Mouse (Mus musculus) ES-E14 (cell line): ENCODE data around the gene Slc11a1. TPM values are rescaled to one million over a fixed set of nuclear protein-coding genes. Genes with fewer than 3 reads are reported as not detected.

Experiments used
- DNase-seq: peaks from one replicate; pipeline ENCODE4 v3.0.0-alpha.2; 2013; ENCODE audit warnings: low read depth, low spot score
- H3K27ac ChIP-seq: 2 replicates; pipeline ENCODE4 v1.5.1; 2012; ENCODE audit warnings: low read depth, mild to moderate bottlenecking, low read length, moderate library complexity, mixed read lengths; ENCODE audit not compliant: poor library complexity, insufficient read depth, severe bottlenecking
- H3K36me3 ChIP-seq: 2 replicates; pipeline ENCODE4 v1.6.1; 2012; ENCODE audit warnings: mild to moderate bottlenecking, low read length, moderate library complexity, mixed read lengths; ENCODE audit not compliant: control insufficient read depth, poor library complexity, insufficient read depth, severe bottlenecking
- H3K4me1 ChIP-seq, 2 experiments: fragments of 150-350 bp in 1 of 2; sonication (generic) in 1 of 2; 2 replicates each; pipeline ENCODE4 v1.6.1; 2012; ENCODE audit warnings: low read length in 2 of 2, mild to moderate bottlenecking in 1 of 2, mixed read lengths in 1 of 2; ENCODE audit not compliant: control insufficient read depth in 2 of 2, insufficient read depth in 2 of 2, poor library complexity in 1 of 2
- H3K4me3 ChIP-seq, 2 experiments: fragments of 150-350 bp in 1 of 2; sonication (generic) in 1 of 2; 2 replicates each; pipeline ENCODE4 v1.5.1; 2012; ENCODE audit warnings: low read length in 2 of 2, low read depth in 1 of 2, mild to moderate bottlenecking in 1 of 2, mixed read lengths in 1 of 2; ENCODE audit not compliant: insufficient read depth in 1 of 2, poor library complexity in 1 of 2, severe bottlenecking in 1 of 2
- H3K9ac ChIP-seq: 2 replicates; pipeline ENCODE4 v1.6.1; 2012; ENCODE audit warnings: low read depth, mild to moderate bottlenecking, low read length, mixed read lengths; ENCODE audit not compliant: poor library complexity, insufficient read depth, severe bottlenecking
- H3K9me3 ChIP-seq: fragments of 150-350 bp; sonication (generic); 2 replicates; pipeline ENCODE4 v1.6.1; 2012; ENCODE audit warnings: low read depth, mild to moderate bottlenecking, low read length; ENCODE audit not compliant: control insufficient read depth, insufficient read depth
- CHD2 ChIP-seq: IDR thresholded peaks from 2 replicates; pipeline ENCODE4 v1.6.1; 2014; ENCODE audit warnings: mild to moderate bottlenecking, low read depth, low read length, inconsistent platforms
- HCFC1 ChIP-seq: IDR thresholded peaks from 2 replicates; pipeline ENCODE4 v1.6.1; 2012; ENCODE audit warnings: low read length, inconsistent platforms, borderline replicate concordance; ENCODE audit not compliant: insufficient read depth
- MAFK ChIP-seq: IDR thresholded peaks from 2 replicates; pipeline ENCODE4 v1.6.1; 2014; ENCODE audit warnings: mild to moderate bottlenecking, low read depth, low read length, inconsistent platforms; ENCODE audit not compliant: insufficient read depth
- ZC3H11A ChIP-seq: IDR thresholded peaks from 2 replicates; pipeline ENCODE4 v1.6.1; 2012; ENCODE audit warnings: low read depth, mild to moderate bottlenecking, inconsistent platforms, low read length, borderline replicate concordance
- ZNF384 ChIP-seq: IDR thresholded peaks from 2 replicates; pipeline ENCODE4 v1.6.1; 2012; ENCODE audit warnings: low read depth, low read length, inconsistent platforms
- in situ Hi-C, 2 experiments: fragments of 600-800 bp; cut with MboI; formaldehyde crosslinking; loops; one replicate each; pipeline ENCODE4 v1.15.1; 2025; ENCODE audit warnings: low sequenced_read_pairs in 2 of 2, inconsistent platforms in 1 of 2; ENCODE audit not compliant: unreplicated experiment in 2 of 2
- total RNA-seq: library from RNA; depleted of rRNA; stranded (reverse); fragments of 300-350 nt; gene quantifications from 2 replicates; pipeline ENCODE4 v1.2.3, GENCODE M21; 2012

Slc11a1 gene
- total RNA-seq, 1 experiment, result 19.9 TPM

- Histone ChIP-seq H3K27ac (no peak overlapping the region), H3K9me3 (no peaks in the 10 kb centered on the region), H3K4me1 (peaks cover 2 to 3% of the 10 kb centered on the region in 2 experiments; a peak in 1 of 4 replicates), H3K9ac (no peak overlapping the region), H3K4me3 (no peak overlapping the region), H3K36me3 (no peaks in the 10 kb centered on the region; the same call in 1 of the 2 replicates)
- in situ Hi-C loops, result no loop called here
- no peak for DNase-seq
- no peak for TF ChIP-seq ZC3H11A
Observed at GRCm38 (mm10) chr1:74344163-74344916, 30.7 kb upstream of the Slc11a1 start.

GRCm38 (mm10) chr1:74351185-74351769 is 23.7 kb upstream of the Slc11a1 start:
- TF ChIP-seq ZNF384 (no peak), MAFK (no peak), ZC3H11A (no peak), CHD2 (no peak), HCFC1 (no peak)
- Histone ChIP-seq H3K36me3 (no peaks in the 10 kb centered on the region), H3K4me1 (peaks cover 0 to 7% of the 10 kb centered on the region in 2 experiments; a peak in 1 of 4 replicates), H3K27ac (no peak overlapping the region), H3K9ac (no peak overlapping the region), H3K4me3 (no peak overlapping the region), H3K9me3 (no peaks in the 10 kb centered on the region)
- DNase-seq, result no peak
- in situ Hi-C loops, result no loop called here

- Histone ChIP-seq H3K27ac (no peak overlapping the region), H3K9me3 (no peaks in the 10 kb centered on the region), H3K4me3 (no peak overlapping the region), H3K36me3 (no peaks in the 10 kb centered on the region), H3K9ac (no peak overlapping the region), H3K4me1 (peaks cover 0 to 7% of the 10 kb centered on the region in 2 experiments; a peak in 1 of 4 replicates)
- DNase-seq, result no peak
- in situ Hi-C loops, result no loop called here
- TF ChIP-seq MAFK (no peak), HCFC1 (no peak)
Observed at GRCm38 (mm10) chr1:74352532-74353096, 22.4 kb upstream of the Slc11a1 start.

GRCm38 (mm10) chr1:74353453-74354229 is 21.4 kb upstream of the Slc11a1 start:
- Histone ChIP-seq H3K27ac (no peak overlapping the region), H3K4me1 (peaks cover 0 to 9% of the 10 kb centered on the region in 2 experiments; a peak in 1 of 4 replicates), H3K9me3 (no peaks in the 10 kb centered on the region), H3K36me3 (no peaks in the 10 kb centered on the region), H3K9ac (no peak overlapping the region; the same call in 1 of the 2 replicates), H3K4me3 (no peak overlapping the region)
- in situ Hi-C loops, result no loop called here
- TF ChIP-seq ZNF384 (no peak), ZC3H11A (no peak), HCFC1 (no peak), CHD2 (no peak), MAFK (no peak)
- DNase-seq, result no peak
